Mouse (Mus musculus): ENCODE results near the gene Orai1. TPM values are rescaled to one million over a fixed set of nuclear protein-coding genes. Genes with fewer than 3 reads are reported as not detected.

Gene Orai1
- polyA plus RNA-seq, 1 experiment, result 76.9 TPM

GRCm38 (mm10) chr5:122989001-122989525 is 25.8 kb upstream of the Orai1 start:
- peak; percentile 60; the same call in 1 of the 2 replicates for TF ChIP-seq POLR2A (IDR thresholded peaks at IDR 0.05; ENCODE audit: control insufficient read depth, extremely low read depth, insufficient read depth, low read length, poor library complexity)
- TF ChIP-seq CTCF (IDR thresholded peaks at IDR 0.05; ENCODE audit: borderline replicate concordance, control insufficient read depth, extremely low read depth, insufficient read depth, low read length, poor library complexity), result no peak
- peaks cover 31% of the 10 kb centered on the region for H3K4me1 ChIP-seq (replicated peaks; ENCODE audit: control insufficient read depth, insufficient read depth, low read length)
- under 1% methylated on average over 35 of the region's 39 CpGs for WGBS

GRCm38 (mm10) chr5:122989551-122990330 is 25.1 kb upstream of the Orai1 start, which contains the start of gene Kdm2b:
Kdm2b (minus strand) TSS chr5:122989823.
- H3K4me3 ChIP-seq (ENCODE audit: control insufficient read depth, insufficient read depth, low read length), result peak within 1 kb of the TSS; percentile 76
- H3K27me3 ChIP-seq (ENCODE audit: control insufficient read depth, insufficient read depth, low read length), result no peaks in the 10 kb centered on the region
- H3K27ac ChIP-seq (ENCODE audit: control insufficient read depth, insufficient read depth, low read length), result peak within 1 kb of the TSS; percentile 91
- WGBS, result 14% methylated on average over 15 of the region's 15 CpGs
- DNase-seq, result peak; percentile 39
- H3K36me3 ChIP-seq (ENCODE audit: control insufficient read depth, insufficient read depth, low read length), result no peaks in the 10 kb centered on the region
- peaks cover 34% of the 10 kb centered on the region for H3K4me1 ChIP-seq (replicated peaks; ENCODE audit: control insufficient read depth, insufficient read depth, low read length)
- TF ChIP-seq POLR2A (IDR thresholded peaks at IDR 0.05; ENCODE audit: control insufficient read depth, extremely low read depth, insufficient read depth, low read length, poor library complexity), result no peak
- TF ChIP-seq CTCF (IDR thresholded peaks at IDR 0.05; ENCODE audit: borderline replicate concordance, control insufficient read depth, extremely low read depth, insufficient read depth, low read length, poor library complexity), result no peak

More at GRCm38 (mm10) chr5:122989001-122989525, 25.8 kb upstream of the Orai1 start:
- H3K4me3 ChIP-seq (ENCODE audit: control insufficient read depth, insufficient read depth, low read length), result peak overlapping the region; percentile 76
- peak; percentile 85 for DNase-seq
- H3K27ac ChIP-seq (ENCODE audit: control insufficient read depth, insufficient read depth, low read length), result peak overlapping the region; percentile 91
- H3K36me3 ChIP-seq (ENCODE audit: control insufficient read depth, insufficient read depth, low read length), result no peaks in the 10 kb centered on the region
- no peaks in the 10 kb centered on the region for H3K27me3 ChIP-seq (ENCODE audit: control insufficient read depth, insufficient read depth, low read length)

- Histone ChIP-seq H3K27ac (ENCODE audit: control insufficient read depth, insufficient read depth, low read length) (peak overlapping the region; percentile 91), H3K27me3 (ENCODE audit: control insufficient read depth, insufficient read depth, low read length) (no peaks in the 10 kb centered on the region), H3K4me3 (ENCODE audit: control insufficient read depth, insufficient read depth, low read length) (peak overlapping the region; percentile 26), H3K36me3 (ENCODE audit: control insufficient read depth, insufficient read depth, low read length) (no peaks in the 10 kb centered on the region), H3K4me1 (replicated peaks; ENCODE audit: control insufficient read depth, insufficient read depth, low read length) (peaks cover 39% of the 10 kb centered on the region)
- DNase-seq, result peak; percentile 72
- WGBS, result 17% methylated on average over 16 of the region's 16 CpGs
- TF ChIP-seq CTCF (IDR thresholded peaks at IDR 0.05; ENCODE audit: borderline replicate concordance, control insufficient read depth, extremely low read depth, insufficient read depth, low read length, poor library complexity) (no peak), POLR2A (IDR thresholded peaks at IDR 0.05; ENCODE audit: control insufficient read depth, extremely low read depth, insufficient read depth, low read length, poor library complexity) (no peak)
These were observed 24.3 kb upstream of the Orai1 start for GRCm38 (mm10) chr5:122990411-122991160.

GRCm38 (mm10) chr5:122991350-122992004 is 23.4 kb upstream of the Orai1 start:
- no peak for TF ChIP-seq POLR2A (IDR thresholded peaks at IDR 0.05; ENCODE audit: control insufficient read depth, extremely low read depth, insufficient read depth, low read length, poor library complexity)
- TF ChIP-seq CTCF (IDR thresholded peaks at IDR 0.05; ENCODE audit: borderline replicate concordance, control insufficient read depth, extremely low read depth, insufficient read depth, low read length, poor library complexity), result no peak
- Histone ChIP-seq H3K4me3 (ENCODE audit: control insufficient read depth, insufficient read depth, low read length) (peak overlapping the region; percentile 10; the same call in 1 of the 2 replicates), H3K4me1 (replicated peaks; ENCODE audit: control insufficient read depth, insufficient read depth, low read length) (peaks cover 40% of the 10 kb centered on the region), H3K36me3 (ENCODE audit: control insufficient read depth, insufficient read depth, low read length) (no peaks in the 10 kb centered on the region), H3K27me3 (ENCODE audit: control insufficient read depth, insufficient read depth, low read length) (no peaks in the 10 kb centered on the region), H3K27ac (ENCODE audit: control insufficient read depth, insufficient read depth, low read length) (peak overlapping the region; percentile 78; the same call in 1 of the 2 replicates)
- no peak for DNase-seq
- 60% methylated on average over 5 of the region's 5 CpGs for WGBS

GRCm38 (mm10) chr5:122993811-122994210 is 21.1 kb upstream of the Orai1 start:
- WGBS, result 78% methylated on average over 2 of the region's 2 CpGs
- Histone ChIP-seq H3K27me3 (ENCODE audit: control insufficient read depth, insufficient read depth, low read length) (no peaks in the 10 kb centered on the region), H3K27ac (ENCODE audit: control insufficient read depth, insufficient read depth, low read length) (no peak overlapping the region), H3K4me1 (replicated peaks; ENCODE audit: control insufficient read depth, insufficient read depth, low read length) (peaks cover 26% of the 10 kb centered on the region), H3K36me3 (ENCODE audit: control insufficient read depth, insufficient read depth, low read length) (0 out of 2 replicates have a peak, but pooled peaks cover 3% of the 10 kb centered on the region), H3K4me3 (ENCODE audit: control insufficient read depth, insufficient read depth, low read length) (no peak overlapping the region)
- no peak for TF ChIP-seq CTCF (IDR thresholded peaks at IDR 0.05; ENCODE audit: borderline replicate concordance, control insufficient read depth, extremely low read depth, insufficient read depth, low read length, poor library complexity)
- DNase-seq, result no peak
